Mouse (Mus musculus): ENCODE measurements at regions not wholly inside any gene's neighbourhood (a gene's known extent, or its start where the extent isn't known, plus 50 kb on each side); places are given as distances from the start of the nearest gene placed in this dataset.

DNA sequence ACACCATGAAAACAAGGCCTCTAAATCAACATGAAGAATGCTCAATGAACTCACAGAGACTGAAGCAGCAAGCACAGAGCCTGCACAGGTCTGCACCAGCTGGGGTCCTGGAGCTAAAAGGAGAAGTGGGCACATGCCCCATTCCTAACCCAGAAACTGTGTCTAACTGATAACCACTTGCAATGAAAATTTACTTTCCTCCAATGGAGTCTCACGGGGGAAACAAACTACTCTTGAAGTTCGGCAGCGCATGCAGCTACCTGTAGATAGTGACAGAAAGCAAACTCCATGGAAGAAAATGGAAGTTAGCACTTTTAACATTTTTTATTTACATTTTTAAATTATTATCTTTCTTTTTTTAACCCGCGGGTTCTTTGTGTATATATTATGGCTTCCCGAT, 76.8 kb upstream of the Akap6 start:
- peak; percentile 48 for ATAC-seq (replicated peaks; ENCODE audit: poor library complexity)

DNA sequence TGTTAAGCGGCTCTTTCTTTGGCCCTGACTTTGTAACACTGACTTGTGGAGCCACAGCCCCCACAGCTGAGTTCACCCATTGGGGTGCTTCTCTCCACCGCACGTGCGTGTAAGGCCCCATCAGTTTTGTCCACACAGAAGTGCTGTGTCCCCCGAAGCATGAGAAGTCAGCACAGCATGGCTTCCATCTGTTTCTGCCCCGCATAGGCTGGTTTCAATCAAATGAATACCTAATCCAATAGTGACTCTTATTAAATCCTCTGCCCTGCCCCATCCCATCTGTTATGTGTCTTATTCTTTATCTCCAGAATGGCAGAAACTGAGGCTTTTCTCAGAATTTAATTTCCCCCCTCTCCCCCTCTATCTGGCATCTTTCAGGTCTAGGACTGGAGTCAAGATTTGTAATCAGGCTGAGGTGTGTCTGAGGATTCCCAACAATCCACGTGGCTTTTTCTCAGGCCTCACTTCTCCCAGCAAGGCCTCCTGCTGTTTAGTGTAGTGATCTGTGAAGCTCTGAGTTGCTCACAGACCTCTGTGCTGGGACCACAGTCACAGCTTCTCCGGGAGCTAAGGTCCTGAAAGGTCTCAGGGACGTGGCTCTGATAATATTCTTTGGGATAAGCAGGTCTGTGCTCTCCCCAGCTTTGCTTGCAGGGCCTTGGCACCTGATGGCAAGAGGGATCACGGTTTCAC, 75.6 kb upstream of the Akap6 start:
- no peak for ATAC-seq (replicated peaks; ENCODE audit: poor library complexity)

DNA sequence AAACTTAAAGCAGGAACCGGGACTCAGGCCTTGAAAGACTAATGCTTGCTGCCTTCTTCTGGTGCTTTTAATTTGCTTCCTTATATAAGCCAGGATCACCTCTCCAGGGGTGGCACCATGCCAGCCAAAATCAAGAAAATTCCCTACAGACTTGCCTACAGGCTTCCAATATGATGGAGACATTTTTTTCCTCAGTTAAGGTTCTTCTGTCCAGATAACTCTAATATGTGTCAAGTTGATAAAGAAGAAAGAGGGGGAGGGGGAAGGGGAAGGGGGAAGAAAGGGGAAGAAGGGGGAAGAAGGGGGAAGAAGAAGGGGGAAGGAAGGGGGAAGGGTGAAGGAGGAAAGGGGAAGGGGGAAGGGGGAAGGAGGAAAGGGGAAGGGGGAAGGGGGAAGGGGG, 74.3 kb upstream of the Akap6 start:
- ATAC-seq (replicated peaks; ENCODE audit: poor library complexity), result no peak

DNA sequence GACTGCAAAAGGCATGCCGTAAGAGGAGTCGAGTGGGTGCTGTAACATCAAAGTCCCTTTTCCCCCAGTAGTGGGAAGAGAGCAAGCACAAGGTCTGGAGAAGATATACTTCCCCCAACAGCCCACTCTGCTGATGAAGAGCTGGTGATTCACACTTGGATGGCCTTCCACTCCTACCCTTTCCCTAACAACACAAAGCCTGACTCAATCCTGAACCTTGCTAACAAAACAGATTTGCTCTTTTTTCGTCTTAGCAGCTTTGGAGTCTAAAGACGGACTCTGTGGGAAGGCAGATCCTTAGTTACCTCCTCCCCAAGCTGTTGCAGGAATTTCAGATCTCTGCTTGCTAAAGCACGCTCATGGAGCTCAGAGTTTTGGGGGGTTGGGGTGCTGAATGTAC, 70.4 kb upstream of the Akap6 start:
- ATAC-seq (replicated peaks; ENCODE audit: poor library complexity), result no peak

DNA sequence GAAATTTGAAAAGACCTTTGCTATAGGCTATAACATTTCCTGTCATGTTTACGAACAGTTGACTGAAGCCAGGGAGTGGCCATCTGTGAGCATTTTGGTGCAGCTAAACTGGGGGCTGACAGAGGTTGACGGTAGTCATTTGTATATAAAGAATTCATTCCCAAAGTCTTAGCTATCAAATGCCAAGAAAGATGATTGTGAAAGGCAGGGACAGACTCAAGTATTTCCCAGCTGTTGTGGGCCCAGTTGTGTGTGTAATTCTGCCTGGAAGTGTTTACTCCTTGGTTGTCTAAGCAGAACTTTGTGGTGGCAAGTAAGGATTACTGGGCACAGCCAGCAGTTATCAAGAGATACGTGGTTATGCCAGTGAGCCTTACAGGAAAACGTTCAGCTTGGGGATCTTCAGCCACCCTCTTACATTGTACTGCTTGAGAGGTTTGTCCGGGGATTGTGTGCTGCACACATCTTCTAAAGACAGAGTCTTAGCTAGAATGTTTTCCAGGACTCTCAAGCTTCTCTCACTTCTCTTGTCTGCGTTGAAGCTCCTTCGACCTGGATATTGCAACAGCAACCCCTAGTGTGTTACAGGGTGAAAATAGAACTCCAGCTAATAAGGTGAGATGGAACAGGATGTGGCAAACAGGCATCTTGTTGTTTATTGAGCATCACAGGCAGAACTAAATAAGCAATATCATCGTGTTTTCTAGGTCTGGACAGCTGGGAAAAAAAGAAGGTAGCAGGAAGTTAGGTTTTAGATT, 63.9 kb upstream of the Akap6 start:
- ATAC-seq (replicated peaks; ENCODE audit: poor library complexity), result 0 out of 2 replicates have a peak, but pooled peaks have one; percentile 8

DNA sequence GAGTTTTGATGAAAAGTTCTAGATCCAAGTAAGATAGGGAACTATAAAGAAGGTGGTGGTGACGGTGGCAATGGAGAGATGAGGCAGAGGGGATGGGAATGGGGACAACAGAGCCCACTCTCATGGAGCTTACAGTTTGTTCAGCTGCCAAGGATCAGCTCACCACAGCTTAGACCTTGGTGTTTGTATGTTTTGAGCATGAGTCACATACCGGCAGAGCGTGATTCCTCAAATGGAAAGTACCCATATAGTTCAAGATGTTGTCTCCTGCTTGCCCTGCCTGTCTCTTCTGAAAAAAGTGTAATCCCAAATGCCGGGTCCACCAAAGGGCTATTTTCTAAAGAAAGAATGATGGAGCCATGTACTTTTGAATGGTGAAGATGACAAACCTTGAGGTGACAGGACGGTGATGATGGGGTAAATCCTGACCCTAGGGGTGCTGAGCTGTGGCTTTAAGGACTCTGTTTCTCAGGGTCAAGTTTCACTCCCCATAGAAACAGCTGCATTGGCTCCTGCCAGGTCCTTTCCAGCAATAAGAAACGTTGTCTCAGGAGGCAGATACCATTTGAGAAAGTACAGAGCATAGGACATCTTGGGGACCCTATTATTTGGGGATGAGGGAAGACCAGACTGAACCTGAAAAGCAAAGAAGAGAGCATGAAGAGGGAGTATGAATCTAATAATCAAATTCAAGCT, 62.8 kb upstream of the Akap6 start:
- ATAC-seq (replicated peaks; ENCODE audit: poor library complexity), result no peak

DNA sequence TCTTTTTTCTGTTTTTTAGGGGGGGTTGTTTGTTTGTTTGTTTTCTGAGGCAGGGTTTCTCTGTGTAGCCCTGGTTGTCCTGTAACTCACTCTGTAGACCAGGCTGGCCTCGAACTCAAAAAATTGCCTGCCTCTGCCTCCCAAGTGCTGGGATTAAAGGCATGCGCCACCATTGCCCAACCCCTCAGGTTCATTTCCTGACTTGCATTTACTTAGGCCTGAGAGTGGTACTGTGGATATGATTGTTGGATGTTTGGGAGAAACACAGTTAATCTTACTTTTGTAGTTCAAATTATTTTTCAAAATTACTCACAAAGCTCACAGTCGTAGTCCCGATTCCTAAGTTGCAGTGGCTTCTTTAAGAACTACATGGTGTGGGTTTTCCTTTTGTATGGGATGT, 62.3 kb upstream of the Akap6 start:
- no peak for ATAC-seq (replicated peaks; ENCODE audit: poor library complexity)

DNA sequence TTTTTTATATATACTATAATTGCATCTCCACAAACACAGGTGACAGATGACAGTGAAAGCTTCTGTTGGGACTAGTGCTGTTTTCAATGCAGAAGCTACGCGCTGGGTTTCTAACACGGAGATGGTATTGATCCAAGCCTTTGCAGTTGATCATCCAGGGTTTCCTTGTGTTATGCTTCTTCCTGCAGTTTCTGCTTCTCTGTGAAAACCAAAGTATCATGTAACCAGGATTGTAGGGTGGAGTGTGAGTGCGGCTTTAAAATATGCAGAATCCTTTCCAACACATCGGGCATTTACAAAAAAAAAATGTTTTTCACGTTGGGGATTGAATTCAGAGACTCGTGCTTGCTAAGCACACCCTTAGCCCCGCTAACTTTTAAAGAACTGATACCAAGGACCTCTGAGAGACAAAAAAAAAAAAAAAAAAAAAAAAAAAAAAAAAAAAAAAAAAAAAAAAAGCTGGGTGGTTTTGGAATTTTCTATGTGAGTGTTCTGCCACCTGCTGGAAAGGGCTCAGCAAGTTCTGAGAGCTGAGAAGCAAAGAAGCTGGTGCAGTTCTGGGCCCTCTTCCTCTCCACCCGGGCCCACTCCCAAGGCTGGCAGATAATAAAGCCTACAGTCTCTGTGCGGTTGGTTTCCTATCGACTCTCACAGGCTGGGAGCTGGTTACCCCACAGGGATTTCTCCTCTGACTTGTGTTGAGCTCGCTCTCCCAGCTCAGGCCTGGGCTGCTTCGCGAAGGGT, 61.5 kb upstream of the Akap6 start:
- ATAC-seq (replicated peaks; ENCODE audit: poor library complexity), result peak; percentile 89

DNA sequence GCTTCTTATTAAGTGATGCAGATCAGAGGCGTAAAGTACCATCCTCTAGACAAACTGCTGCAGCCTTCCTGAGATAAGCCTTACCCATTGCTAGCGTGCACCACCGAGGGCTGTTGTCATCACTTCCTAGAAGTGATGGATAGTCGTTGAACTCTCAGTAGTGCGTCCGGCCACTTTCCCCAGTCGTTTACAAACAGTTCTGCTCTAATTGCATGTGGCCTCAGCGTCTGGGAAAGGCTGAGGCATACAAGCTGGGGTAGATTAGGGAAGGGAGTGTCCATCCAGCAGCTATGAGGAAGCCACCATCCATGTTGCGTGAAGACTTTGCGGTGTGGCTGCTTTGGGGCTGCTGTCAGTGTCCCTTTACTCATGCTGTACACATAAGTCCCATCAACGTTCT, 60.7 kb upstream of the Akap6 start:
- ATAC-seq (replicated peaks; ENCODE audit: poor library complexity), result 0 out of 2 replicates have a peak, but pooled peaks have one; percentile 17

DNA sequence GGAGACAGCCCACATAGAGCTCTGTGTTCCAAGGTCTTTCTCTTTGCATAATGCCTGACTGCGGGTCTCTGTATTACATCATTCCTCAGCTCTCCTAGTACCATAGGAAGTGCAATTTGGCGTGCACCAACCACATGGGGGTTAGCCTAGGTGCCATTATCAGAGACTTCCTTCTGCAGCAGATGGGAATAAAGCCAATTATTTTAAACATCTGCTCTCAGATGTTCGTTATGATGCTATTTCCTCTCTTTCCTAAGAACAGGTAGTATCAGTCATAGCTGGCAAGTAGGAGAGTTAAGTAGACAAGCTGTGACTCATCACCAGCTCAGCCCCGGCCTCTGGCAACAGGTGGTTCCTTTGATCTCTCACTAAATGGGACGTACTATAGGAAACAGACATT, 55.1 kb upstream of the Akap6 start:
- ATAC-seq (replicated peaks; ENCODE audit: poor library complexity), result peak; percentile 97

All from megakaryocyte progenitor cell, adult 5-6 weeks (primary cell).